Mouse (Mus musculus) small intestine, adult 2 months (tissue): Measurements from ENCODE around the gene Fam183b.
A peak's percentile ranks its signal among the peaks of the same experiment; 100 is the strongest.

ENCODE experiments used
- CTCF ChIP-seq: fragments of 200-500 bp; IDR thresholded peaks from 2 replicates; pipeline ENCODE4 v1.5.1; 2012; ENCODE audit warnings: low read depth, mild to moderate bottlenecking, control low read depth, inconsistent platforms, low read length, moderate library complexity, mixed read lengths; ENCODE audit not compliant: insufficient replicate concordance, insufficient read length; ENCODE audit errors: extremely low read depth
- POLR2A ChIP-seq: fragments of 200-500 bp; IDR thresholded peaks from 2 replicates; pipeline ENCODE4 v1.6.1; 2012; ENCODE audit warnings: low read depth, mild to moderate bottlenecking, control low read depth, inconsistent platforms, low read length, moderate library complexity

- TF ChIP-seq POLR2A (0 out of 2 replicates have a peak, but pooled peaks have one; percentile 45), CTCF (no peak)
These were observed 45.2 kb upstream of the Fam183b start, which contains the start of gene Gm12258 for GRCm38 (mm10) chr11:58846919-58847461.
